Mouse (Mus musculus) skeletal muscle tissue, postnatal 0 days (tissue): ENCODE results near the gene Ubr3. TPM values are rescaled to one million over a fixed set of nuclear protein-coding genes. Genes with fewer than 3 reads are reported as not detected.

ENCODE experiments used
- polyA plus RNA-seq: library from polyadenylated mRNA; unstranded; fragments of >200 nt; fragmentation: Nextera tagmentation; extraction: Ambion mirVana; gene quantifications from 2 replicates; pipeline ENCODE4 v1.2.1, GENCODE M21; 2015

Ubr3 gene
- polyA plus RNA-seq: 12.5 and 16.9 TPM in 2 replicates

DNA sequence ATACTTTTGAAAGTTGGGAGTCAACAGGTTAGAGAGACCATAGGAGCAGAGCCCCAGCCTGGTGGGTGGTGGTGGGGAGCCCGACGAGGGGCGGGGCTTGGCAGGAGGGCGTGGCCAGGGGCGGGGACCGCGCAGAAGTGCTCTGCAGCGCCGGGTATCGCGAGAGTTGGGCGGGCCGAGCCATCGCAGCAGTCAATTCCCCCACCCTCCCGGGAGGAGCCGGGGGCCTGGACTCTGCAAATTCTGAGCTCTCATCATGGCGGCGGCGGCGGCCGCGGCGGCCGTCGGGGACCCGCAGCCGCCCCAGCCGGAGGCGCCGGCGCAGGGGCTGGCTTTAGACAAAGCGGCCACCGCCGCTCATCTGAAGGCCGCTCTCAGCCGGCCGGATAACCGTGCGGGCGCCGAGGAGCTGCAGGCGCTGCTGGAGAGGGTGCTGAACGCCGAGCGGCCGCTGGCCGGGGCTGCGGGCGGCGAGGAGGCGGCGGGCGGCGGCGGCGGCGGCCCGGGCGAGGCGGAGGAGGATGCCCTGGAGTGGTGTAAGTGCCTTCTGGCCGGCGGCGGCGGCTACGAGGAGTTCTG is at the start of gene Ubr3:
Ubr3 (plus strand) TSS at position 208 of the 579 bp plus-strand sequence.

DNA sequence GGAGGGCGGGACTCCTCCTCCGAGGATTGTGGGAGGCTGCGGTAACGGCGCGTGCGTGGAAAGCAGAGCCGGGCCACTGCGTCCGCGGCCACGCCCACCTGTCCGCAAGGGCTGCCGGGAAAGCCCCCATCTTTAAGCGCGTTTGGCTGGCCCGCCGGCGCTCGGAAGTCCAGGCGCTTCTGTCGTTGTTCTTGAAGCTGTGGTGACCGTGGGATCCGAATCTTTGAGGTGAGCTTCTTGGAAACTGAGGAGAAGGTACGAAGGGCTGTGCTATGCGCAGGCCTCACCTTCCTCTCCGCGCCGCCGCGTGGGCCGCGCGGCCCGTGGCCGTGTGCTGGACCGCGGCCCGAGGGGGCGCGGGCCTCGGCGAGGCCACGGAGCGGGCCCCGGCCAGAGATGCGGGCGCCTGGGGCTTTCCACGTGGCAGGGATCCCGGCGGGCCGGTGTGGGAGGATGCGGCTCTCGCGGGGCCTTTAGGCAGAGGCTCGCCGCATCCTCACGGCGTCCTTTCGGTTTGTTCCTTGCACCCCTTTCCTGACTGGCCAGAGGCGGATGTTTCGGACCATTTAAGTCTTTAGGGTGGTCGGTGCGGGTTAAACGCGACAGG is 35.5 kb upstream of the Ubr3 start, which contains the start of gene Ssb:
Ssb (plus strand) TSS at position 78 of the 607 bp plus-strand sequence.

DNA sequence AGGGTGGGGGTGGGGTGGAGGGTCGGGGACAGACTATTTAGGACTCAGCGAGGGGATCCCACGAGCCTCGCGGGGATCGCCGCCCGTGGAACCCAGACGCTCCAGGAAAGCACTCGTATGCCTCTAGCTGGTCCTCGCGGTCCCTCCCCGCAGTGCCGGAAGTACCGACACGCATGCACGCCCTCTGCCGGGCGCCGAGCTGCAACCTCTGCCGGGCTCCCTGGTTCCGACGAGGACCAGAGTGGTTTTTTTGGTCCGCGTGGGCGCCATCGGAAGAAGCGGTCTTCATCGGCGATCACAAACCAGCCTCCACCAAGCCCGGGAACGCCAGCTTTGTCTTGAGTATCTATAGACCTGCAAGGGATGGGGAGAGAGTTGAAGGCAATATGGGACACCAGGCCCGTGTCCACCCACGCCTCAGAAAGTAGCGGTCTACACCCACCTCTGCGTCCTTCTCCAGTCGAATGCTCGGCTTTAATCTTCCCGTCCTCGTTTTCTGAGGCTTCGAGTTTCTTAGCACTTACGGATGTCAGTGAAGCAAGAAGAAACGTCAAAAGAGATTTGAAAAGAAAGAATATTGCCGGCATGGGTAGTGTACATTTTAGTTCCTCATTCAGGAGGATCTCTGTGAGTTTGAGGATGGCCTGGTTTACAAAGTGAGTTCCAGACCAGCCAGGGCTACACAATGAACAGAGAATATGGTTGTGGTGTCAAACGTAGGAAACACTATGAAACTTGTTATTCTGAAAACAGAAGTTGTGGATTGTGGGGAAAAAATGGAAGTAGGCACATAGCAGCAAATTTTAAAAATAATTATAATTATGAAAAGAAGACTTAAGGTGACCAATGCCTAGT is 11.4 kb upstream of the Ubr3 start, which contains the start of gene Mettl5:
Mettl5 (minus strand) TSS at position 165 of the 855 bp plus-strand sequence.

DNA sequence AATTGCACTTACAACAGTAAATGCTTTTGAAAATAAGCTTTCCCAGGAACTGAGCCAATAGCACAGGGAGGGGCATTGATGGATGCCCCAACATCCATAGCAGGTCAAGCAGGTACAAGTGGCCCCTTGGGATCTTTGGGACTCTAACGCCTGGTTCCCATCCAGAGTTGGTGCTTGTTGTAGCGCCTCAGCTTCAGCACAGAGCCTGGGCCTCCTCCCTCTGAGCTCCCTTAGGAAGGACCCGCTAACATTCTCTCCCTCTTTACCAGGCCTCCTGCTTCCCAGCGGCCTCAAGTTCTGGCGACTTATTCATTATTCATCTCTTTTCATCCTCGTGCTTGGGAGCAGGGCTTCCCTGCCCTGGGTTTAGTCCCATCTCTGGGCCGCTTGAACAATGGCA is 141.7 kb downstream of the Ubr3 start, which contains the start of gene Myo3b:
Myo3b (plus strand) TSS at position 375 of the 400 bp plus-strand sequence.

Other genes starting within 250 kb of the Ubr3 start
- gene Klhl41, start 227.1 kb upstream of the Ubr3 start, polyA plus RNA-seq: 254 and 281 TPM in 2 replicates
- 11.2 and 12.9 TPM in 2 replicates for gene Fastkd1, start 183.7 kb upstream of the Ubr3 start, polyA plus RNA-seq
- gene Ppig, start 174.7 kb upstream of the Ubr3 start, polyA plus RNA-seq: 84.2 and 89.0 TPM in 2 replicates
- 0.73 and 0.83 TPM in 2 replicates for gene Ccdc173, start 107.7 kb upstream of the Ubr3 start, polyA plus RNA-seq
- 13.2 and 14.3 TPM in 2 replicates for gene Phospho2, start 107.6 kb upstream of the Ubr3 start, polyA plus RNA-seq
- gene Klhl23, start 75.3 kb upstream of the Ubr3 start, polyA plus RNA-seq: 15.7 and 18.1 TPM in 2 replicates
- 152 and 161 TPM in 2 replicates for gene Ssb, start 35.7 kb upstream of the Ubr3 start, polyA plus RNA-seq
- gene Mettl5, start 11.6 kb upstream of the Ubr3 start, polyA plus RNA-seq: 31.6 and 33.3 TPM in 2 replicates
- 0.05 TPM in 2 replicates for gene Myo3b, start 141.9 kb downstream of the Ubr3 start, polyA plus RNA-seq